Mouse (Mus musculus) intestine, embryonic 15.5 days (tissue): Measurements from ENCODE around the gene Batf. TPM values are rescaled to one million over a fixed set of nuclear protein-coding genes. Genes with fewer than 3 reads are reported as not detected.

Experiments used
- ATAC-seq: fragments of 200-750 bp; cut with Nextera tagmentation; 2 replicates; pipeline ENCODE4 v1.8.0; 2017; ENCODE audit warnings: moderate TSS enrichment, moderate library complexity
- H3K27ac ChIP-seq: fragments of 300-500 bp; sonication (generic); 2 replicates; pipeline ENCODE4 v1.5.1; 2015; ENCODE audit warnings: mild to moderate bottlenecking, inconsistent platforms
- H3K27me3 ChIP-seq: fragments of 300-500 bp; sonication (generic); replicated peaks from 2 replicates; pipeline ENCODE4 v1.6.1; 2015; ENCODE audit warnings: inconsistent platforms
- H3K36me3 ChIP-seq: fragments of 300-500 bp; sonication (generic); 2 replicates; pipeline ENCODE4 v1.6.1; 2015; ENCODE audit warnings: inconsistent platforms
- H3K4me1 ChIP-seq: fragments of 300-500 bp; sonication (generic); replicated peaks from 2 replicates; pipeline ENCODE4 v1.6.1; 2015; ENCODE audit warnings: inconsistent platforms
- H3K4me2 ChIP-seq: fragments of 300-500 bp; sonication (generic); replicated peaks from 2 replicates; pipeline ENCODE4 v1.6.1; 2015; ENCODE audit warnings: mild to moderate bottlenecking, inconsistent platforms
- H3K4me3 ChIP-seq: fragments of 300-500 bp; sonication (generic); replicated peaks from 2 replicates; pipeline ENCODE4 v1.5.1; 2015; ENCODE audit warnings: inconsistent platforms
- H3K9ac ChIP-seq: fragments of 300-500 bp; sonication (generic); 2 replicates; pipeline ENCODE4 v1.6.1; 2015; ENCODE audit warnings: inconsistent platforms
- H3K9me3 ChIP-seq: fragments of 300-500 bp; sonication (generic); 2 replicates; pipeline ENCODE4 v1.6.1; 2016; ENCODE audit warnings: inconsistent platforms
- WGBS: fragments of 180-500 bp; shearing (Covaris S2); methylation state at CpG from one replicate; pipeline ENCODE4 v1.1.7; 2015; 5-methylcytosine and 5-hydroxymethylcytosine counted together
- polyA plus RNA-seq: library from polyadenylated mRNA; unstranded; fragments of >200 nt; fragmentation: Nextera tagmentation; extraction: Ambion mirVana; gene quantifications from 2 replicates; pipeline ENCODE4 v1.2.1, GENCODE M21; 2015

The Batf gene
- polyA plus RNA-seq, 1 experiment from 2014 or later: 2.6 TPM

- Histone ChIP-seq H3K4me1 (peaks cover 17% of the 10 kb centered on the region), H3K4me3 (no peak overlapping the region), H3K27me3 (no peaks in the 10 kb centered on the region), H3K27ac (no peak overlapping the region), H3K36me3 (no peaks in the 10 kb centered on the region), H3K9me3 (no peaks in the 10 kb centered on the region), H3K4me2 (no peak overlapping the region), H3K9ac (no peak overlapping the region)
- 88% methylated on average over 12 of the region's 12 CpGs for WGBS
- ATAC-seq: no peak
Observed at GRCm38 (mm10) chr12:85708556-85708955, 22.1 kb downstream of the Batf start.

GRCm38 (mm10) chr12:85710695-85711094, 24.2 kb downstream of the Batf start:
- Histone ChIP-seq H3K27me3 (no peaks in the 10 kb centered on the region), H3K9me3 (no peaks in the 10 kb centered on the region), H3K4me2 (no peak overlapping the region), H3K9ac (no peak overlapping the region), H3K4me3 (no peak overlapping the region), H3K4me1 (peaks cover 8% of the 10 kb centered on the region), H3K27ac (no peak overlapping the region), H3K36me3 (no peaks in the 10 kb centered on the region)
- 76% methylated on average over 7 of the region's 7 CpGs for WGBS
- no peak for ATAC-seq

DNA sequence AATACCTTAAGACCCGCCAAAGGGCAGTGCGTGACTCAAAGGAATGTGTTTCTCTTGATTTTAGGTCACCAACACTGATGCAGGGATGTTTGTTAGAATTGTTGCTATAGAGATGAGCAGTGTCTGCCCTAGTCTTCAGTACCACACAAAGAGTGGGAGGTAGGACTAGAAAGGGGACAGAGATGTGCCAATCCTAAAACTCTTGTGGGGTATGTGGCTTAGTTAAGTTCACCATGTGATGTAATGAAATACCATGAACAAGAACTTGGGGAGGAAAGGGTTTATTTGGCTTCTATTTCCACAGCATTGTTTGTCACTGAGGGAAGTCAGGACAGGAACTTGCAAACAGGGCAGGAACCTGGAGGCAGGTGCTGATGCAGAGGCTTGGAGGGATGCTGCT, 26.1 kb downstream of the Batf start:
- no peak overlapping the region for H3K4me3 ChIP-seq
- H3K4me2 ChIP-seq: no peak overlapping the region
- no peaks in the 10 kb centered on the region for H3K27me3 ChIP-seq
- H3K9me3 ChIP-seq: no peaks in the 10 kb centered on the region
- WGBS: 85% methylated on average over 2 of the region's 2 CpGs
- H3K4me1 ChIP-seq: no peaks in the 10 kb centered on the region
- no peak overlapping the region for H3K9ac ChIP-seq
- no peaks in the 10 kb centered on the region for H3K36me3 ChIP-seq
- H3K27ac ChIP-seq: no peak overlapping the region
- ATAC-seq: no peak

DNA sequence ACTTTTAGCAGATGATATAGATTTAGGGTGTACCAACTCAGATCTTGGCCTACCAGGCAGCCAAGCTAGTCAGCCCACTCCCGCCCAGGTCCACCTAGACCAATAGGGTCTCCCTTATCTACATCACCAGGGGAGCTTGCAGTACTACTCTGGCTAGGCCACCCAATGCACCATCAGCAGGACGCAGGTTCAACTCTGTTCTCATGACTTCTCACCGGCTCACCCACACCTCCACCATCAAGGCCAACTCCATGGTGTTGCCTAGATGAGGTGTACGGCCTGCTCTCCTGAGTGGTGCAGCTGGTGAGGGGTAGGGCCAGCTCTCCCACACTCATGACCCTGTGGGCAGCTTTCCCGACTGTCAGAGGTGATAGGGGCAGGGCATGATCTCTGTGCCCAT, 27.7 kb downstream of the Batf start:
- Histone ChIP-seq H3K9me3 (no peaks in the 10 kb centered on the region), H3K9ac (no peak overlapping the region), H3K36me3 (no peaks in the 10 kb centered on the region), H3K4me3 (no peak overlapping the region), H3K4me1 (no peaks in the 10 kb centered on the region), H3K27ac (no peak overlapping the region), H3K4me2 (no peak overlapping the region), H3K27me3 (no peaks in the 10 kb centered on the region)
- 95% methylated on average over 5 of the region's 5 CpGs for WGBS
- ATAC-seq: no peak

DNA sequence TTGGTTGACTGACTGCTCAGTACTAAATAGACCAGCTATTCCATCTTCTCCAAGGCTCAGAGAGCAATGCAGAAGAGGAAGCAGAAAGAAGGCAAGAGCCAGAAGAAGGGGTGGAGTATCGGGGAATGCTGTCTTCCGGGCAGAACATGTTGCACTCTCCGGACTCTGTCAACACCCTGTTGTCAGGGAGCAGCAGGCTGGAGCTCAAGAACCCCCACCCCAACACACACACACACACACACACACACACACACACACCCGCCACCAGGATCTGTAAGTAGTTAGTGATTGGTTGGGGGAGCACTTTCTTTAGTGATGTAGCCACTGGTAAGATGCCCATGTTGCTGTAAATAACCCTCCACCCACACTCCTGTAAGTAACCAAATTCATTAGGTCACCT, 38.8 kb downstream of the Batf start:
- no peak for ATAC-seq
- Histone ChIP-seq H3K9ac (no peak overlapping the region), H3K4me2 (no peak overlapping the region), H3K4me3 (no peak overlapping the region), H3K36me3 (no peaks in the 10 kb centered on the region), H3K27ac (no peak overlapping the region), H3K9me3 (no peaks in the 10 kb centered on the region), H3K4me1 (0 out of 2 replicates have a peak, but pooled peaks cover 3% of the 10 kb centered on the region), H3K27me3 (no peaks in the 10 kb centered on the region)
- WGBS: 50% methylated on average over 4 of the region's 4 CpGs

GRCm38 (mm10) chr12:85726729-85727397, 40.4 kb downstream of the Batf start:
- WGBS: 52% methylated on average over 6 of the region's 6 CpGs

DNA sequence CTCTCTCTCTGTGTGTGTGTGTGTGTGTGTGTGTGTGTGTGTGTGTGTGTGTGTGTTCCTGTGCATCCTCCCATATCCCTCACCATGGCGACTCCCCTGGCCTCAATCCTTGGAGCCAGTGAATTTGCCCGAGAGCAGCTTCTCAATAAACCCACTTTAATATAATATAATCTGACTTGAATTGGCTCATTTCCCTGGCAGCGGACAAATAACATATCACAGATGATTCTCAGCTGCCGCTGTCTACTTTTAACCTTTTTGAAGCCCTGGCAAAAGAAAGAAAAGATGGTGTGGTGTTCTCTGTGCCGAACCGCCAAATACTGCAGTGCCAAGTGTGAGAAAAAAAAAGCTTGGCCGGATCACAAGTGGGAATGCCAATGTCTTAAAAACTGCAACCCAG, 41.7 kb downstream of the Batf start:
- Histone ChIP-seq H3K27me3 (no peaks in the 10 kb centered on the region), H3K36me3 (no peaks in the 10 kb centered on the region), H3K27ac (no peak overlapping the region), H3K4me3 (no peak overlapping the region), H3K4me1 (0 out of 2 replicates have a peak, but pooled peaks cover 3% of the 10 kb centered on the region), H3K9ac (no peak overlapping the region), H3K4me2 (no peak overlapping the region), H3K9me3 (no peaks in the 10 kb centered on the region)
- WGBS: 69% methylated on average over 7 of the region's 7 CpGs
- ATAC-seq: no peak

More at GRCm38 (mm10) chr12:85726729-85727397, 40.4 kb downstream of the Batf start:
- no peak overlapping the region for H3K9ac ChIP-seq
- H3K4me3 ChIP-seq: no peak overlapping the region
- no peak overlapping the region for H3K27ac ChIP-seq
- H3K4me1 ChIP-seq: 0 out of 2 replicates have a peak, but pooled peaks cover 3% of the 10 kb centered on the region
- no peak overlapping the region for H3K4me2 ChIP-seq
- no peaks in the 10 kb centered on the region for H3K9me3 ChIP-seq
- H3K27me3 ChIP-seq: no peaks in the 10 kb centered on the region
- ATAC-seq: no peak
- H3K36me3 ChIP-seq: no peaks in the 10 kb centered on the region

DNA sequence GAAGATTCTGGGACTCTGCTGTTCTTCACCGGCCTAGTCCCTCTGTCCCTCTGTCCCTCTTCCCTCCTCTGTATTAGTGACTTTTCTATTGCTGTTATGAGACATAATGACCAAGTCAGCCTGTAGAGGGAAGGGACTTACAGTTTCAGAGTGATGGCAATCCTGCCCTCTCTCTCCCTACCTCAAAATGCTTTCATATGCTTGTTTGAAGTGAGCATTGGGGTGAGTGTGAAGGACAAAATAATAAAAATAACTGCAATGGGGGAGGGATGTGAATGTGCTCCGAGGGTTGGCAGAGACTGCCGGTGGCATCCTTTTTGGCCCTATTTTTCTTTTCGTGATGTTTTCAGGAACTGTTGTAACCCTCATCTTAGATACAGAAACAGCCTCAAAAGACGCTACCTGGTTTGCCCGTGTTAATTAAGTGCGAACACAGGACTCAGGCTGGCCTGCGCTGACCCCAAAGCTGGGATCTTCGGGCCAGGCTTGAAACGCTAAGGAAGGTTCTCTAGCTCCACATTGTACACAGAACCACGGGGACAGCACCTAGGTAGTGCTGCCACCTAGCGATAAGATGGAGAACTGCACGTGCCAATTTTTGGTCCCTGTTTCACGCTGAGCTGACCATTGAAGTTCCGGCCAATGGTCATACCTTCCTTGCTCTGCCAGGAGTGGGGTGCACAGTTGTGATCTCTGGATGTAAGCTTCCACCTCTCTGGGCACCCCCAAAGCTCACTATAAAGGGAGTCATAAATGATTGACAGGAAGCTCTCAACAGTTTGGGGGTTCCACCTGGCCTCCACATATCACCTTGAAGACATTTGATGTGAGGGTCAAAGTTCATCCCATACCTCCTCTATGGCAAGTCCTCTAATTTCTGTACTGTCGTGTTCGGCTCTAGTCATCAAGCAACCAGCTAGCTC, 42.8 kb downstream of the Batf start:
- WGBS: 39% methylated on average over 17 of the region's 17 CpGs
- H3K4me3 ChIP-seq: no peak overlapping the region

DNA sequence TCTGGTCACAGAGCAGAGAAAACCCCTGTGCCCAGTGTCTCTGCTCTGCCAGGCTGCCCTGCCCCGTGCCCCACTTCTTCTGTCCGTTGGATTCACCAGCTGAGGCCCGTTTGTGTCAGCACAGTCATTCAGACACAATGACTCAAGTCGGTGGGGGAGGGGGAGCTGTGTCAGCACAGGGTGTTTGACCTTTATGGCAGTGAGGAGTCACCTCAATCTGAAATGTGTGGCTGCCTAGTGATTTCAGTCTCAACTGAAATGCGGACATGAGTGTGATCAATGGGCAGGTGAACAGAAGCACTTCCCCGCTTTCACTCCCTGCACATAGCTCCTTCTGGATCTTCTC, 43.4 kb downstream of the Batf start:
- ATAC-seq: no peak
- H3K27ac ChIP-seq: no peak overlapping the region

More for the DNA sequence above, 42.8 kb downstream of the Batf start:
- H3K36me3 ChIP-seq: no peaks in the 10 kb centered on the region
- no peaks in the 10 kb centered on the region for H3K9me3 ChIP-seq
- no peak overlapping the region for H3K9ac ChIP-seq
- ATAC-seq: peak; percentile 17; the same call in 1 of the 2 replicates
- H3K4me1 ChIP-seq: 0 out of 2 replicates have a peak, but pooled peaks cover 3% of the 10 kb centered on the region
- H3K27ac ChIP-seq: no peak overlapping the region
- H3K27me3 ChIP-seq: no peaks in the 10 kb centered on the region
- no peak overlapping the region for H3K4me2 ChIP-seq

GRCm38 (mm10) chr12:85736203-85736602, 49.7 kb downstream of the Batf start:
- no peak for ATAC-seq
- no peak overlapping the region for H3K4me3 ChIP-seq
- no peaks in the 10 kb centered on the region for H3K9me3 ChIP-seq
- no peaks in the 10 kb centered on the region for H3K27me3 ChIP-seq
- H3K27ac ChIP-seq: no peak overlapping the region
- no peak overlapping the region for H3K4me2 ChIP-seq
- 0 out of 2 replicates have a peak, but pooled peaks cover 2% of the 10 kb centered on the region for H3K4me1 ChIP-seq
- no peak overlapping the region for H3K9ac ChIP-seq
- no peaks in the 10 kb centered on the region for H3K36me3 ChIP-seq
- 58% methylated on average over 2 of the region's 2 CpGs for WGBS

More for the DNA sequence above, 43.4 kb downstream of the Batf start:
- H3K4me3 ChIP-seq: no peak overlapping the region
- no peaks in the 10 kb centered on the region for H3K27me3 ChIP-seq
- no peak overlapping the region for H3K4me2 ChIP-seq
- no peak overlapping the region for H3K9ac ChIP-seq
- 61% methylated on average over 6 of the region's 6 CpGs for WGBS
- no peaks in the 10 kb centered on the region for H3K36me3 ChIP-seq
- no peaks in the 10 kb centered on the region for H3K9me3 ChIP-seq
- 0 out of 2 replicates have a peak, but pooled peaks cover 3% of the 10 kb centered on the region for H3K4me1 ChIP-seq

DNA sequence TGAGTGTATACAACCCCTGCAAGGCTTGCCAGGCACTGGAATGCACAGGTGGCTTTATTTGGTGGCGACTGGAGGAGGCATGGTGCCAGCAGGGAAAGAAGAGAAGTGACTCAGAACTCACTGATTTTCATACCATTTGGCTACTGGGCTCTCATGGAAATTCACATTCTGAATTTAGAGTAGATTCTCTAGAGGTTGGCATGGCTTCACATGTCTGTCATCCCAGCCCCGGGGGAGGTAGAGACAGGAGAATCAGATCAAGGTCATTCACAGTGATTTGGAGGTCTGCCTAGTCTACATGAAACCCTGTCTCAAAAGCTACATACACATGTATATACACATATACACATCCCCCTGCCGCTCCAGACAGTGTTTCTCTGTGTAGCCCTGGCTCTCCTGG, 50.5 kb downstream of the Batf start:
- H3K4me2 ChIP-seq: no peak overlapping the region
- no peak overlapping the region for H3K4me3 ChIP-seq
- 0 out of 2 replicates have a peak, but pooled peaks cover 2% of the 10 kb centered on the region for H3K4me1 ChIP-seq
- no peak overlapping the region for H3K9ac ChIP-seq
- no peak for ATAC-seq
- no peak overlapping the region for H3K27ac ChIP-seq
- H3K9me3 ChIP-seq: no peaks in the 10 kb centered on the region
- 85% methylated on average over 3 of the region's 3 CpGs for WGBS
- H3K27me3 ChIP-seq: no peaks in the 10 kb centered on the region
- H3K36me3 ChIP-seq: no peaks in the 10 kb centered on the region
